Comparison of ENCODE assay signal across 27 mouse cellular contexts in the genomic region with DNA sequence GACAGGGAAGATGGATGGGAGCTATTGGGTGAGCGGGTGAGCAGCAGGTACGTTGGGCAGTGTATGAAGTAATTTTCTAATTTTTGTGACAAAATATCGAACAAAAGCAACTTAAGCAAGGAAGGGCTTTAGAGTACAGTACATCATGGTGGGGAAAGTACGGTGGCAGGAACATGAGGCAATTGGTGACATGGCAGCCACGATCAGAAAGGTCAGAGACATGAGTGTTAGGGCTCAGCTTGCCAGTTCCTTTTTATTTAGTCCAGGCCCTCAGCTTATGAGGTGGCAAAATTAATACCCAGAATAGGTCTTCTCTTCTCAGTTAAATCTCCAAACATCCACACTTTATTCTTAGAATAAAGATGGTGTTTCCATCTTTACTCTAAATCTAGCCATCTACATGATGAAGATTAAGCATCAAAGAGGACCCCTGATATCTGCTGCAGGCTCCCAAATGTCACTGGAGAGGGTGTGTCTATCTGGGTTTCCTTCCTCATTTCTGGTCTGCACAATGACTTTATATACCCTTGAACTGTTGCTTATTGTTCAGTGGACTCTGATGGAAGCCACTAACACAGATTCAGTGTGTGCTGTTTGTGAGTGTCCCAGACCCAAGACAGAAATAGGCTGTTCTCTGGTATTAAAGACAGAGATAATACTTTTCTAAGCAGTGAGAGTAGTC. TPM values are rescaled to one million over a fixed set of nuclear protein-coding genes. Genes with fewer than 3 reads are reported as not detected.
DNase-seq lines count a peak whose midpoint lies in the region; ATAC-seq and TF ChIP-seq lines count a peak whose summit lies in the region.
"Had no signal": no experiment of that assay in that cellular context is flagged by ENCODE, and none has a peak within 500 bp of the region (broad histone marks: within the 10 kb centered on the region; RNA-seq: fewer than 3 reads in every experiment).

No protein-coding gene starts in this region.

- H3K4me3 ChIP-seq in MEL (ENCODE audit: control insufficient read depth in 1 of 2, insufficient read depth in 1 of 2, low read depth in 2 of 2, low read length in 2 of 2) (no peak overlapping the region), macrophage (ENCODE audit: inconsistent target) (no peak overlapping the region)
- H3K4me3 ChIP-seq in bone marrow macrophage, adult 2 months (ENCODE audit: insufficient read depth, low read length): no peak overlapping the region
- H3K4me3 ChIP-seq in stomach, postnatal 0 days (ENCODE audit: low read depth, low read length): no peak overlapping the region
- H3K4me3 ChIP-seq: embryonic facial prominence, embryonic 12.5 days; erythroblast, embryonic 14.5 days; forebrain, embryonic 12.5 days; heart, embryonic 15.5 days; hindbrain, embryonic 15.5 days; intestine, embryonic 15.5 days; limb, embryonic 12.5 days; lung, embryonic 15.5 days; midbrain, embryonic 10.5 days; neural tube, embryonic 15.5 days had no signal

- WGBS in macrophage (ENCODE audit: missing documents): 56% methylated on average over 5 of the region's 5 CpGs
- WGBS in stomach, postnatal 0 days: 90% methylated on average over 5 of the region's 5 CpGs

- no peak for ATAC-seq in stomach, postnatal 0 days (ENCODE audit: low FRiP score, low TSS enrichment)
- ATAC-seq: intestine, embryonic 15.5 days; midbrain, embryonic 16.5 days had no signal

- peak; percentile 55 to 84 for TF ChIP-seq EP300 in MEL (IDR thresholded peaks at IDR 0.05; ENCODE audit: low read depth in 1 of 2, low read length in 2 of 2)
- no peak for TF ChIP-seq EP300 in stomach, postnatal 0 days (optimal IDR thresholded peaks at IDR 0.05)

- H3K9ac ChIP-seq in MEL (ENCODE audit: control insufficient read depth, low read depth, low read length, poor library complexity, severe bottlenecking): no peak overlapping the region
- no peak overlapping the region for H3K9ac ChIP-seq in stomach, postnatal 0 days (ENCODE audit: low read length)
- H3K9ac ChIP-seq: embryonic facial prominence, embryonic 12.5 days; forebrain, embryonic 12.5 days; heart, embryonic 15.5 days; hindbrain, embryonic 15.5 days; intestine, embryonic 15.5 days; limb, embryonic 12.5 days; liver, embryonic 14.5 days; lung, embryonic 15.5 days; neural tube, embryonic 15.5 days had no signal

- no peak for TF ChIP-seq CTCF in MEL (IDR thresholded peaks at IDR 0.05 in 2 of 3, conservative IDR thresholded peaks at IDR 0.05 in 1 of 3; ENCODE audit: control insufficient read depth in 1 of 3, insufficient read depth in 1 of 3, low read depth in 2 of 3, low read length in 3 of 3, poor library complexity in 1 of 3, severe bottlenecking in 1 of 3)
- no peak for TF ChIP-seq CTCF in bone marrow macrophage, adult 2 months (IDR thresholded peaks at IDR 0.05; ENCODE audit: low read depth, low read length)
- no peak for TF ChIP-seq CTCF in stomach, postnatal 0 days (IDR thresholded peaks at IDR 0.05; ENCODE audit: low read depth)

- no peak overlapping the region for H3K4me2 ChIP-seq in stomach, postnatal 0 days (replicated peaks; ENCODE audit: low read depth)
- H3K4me2 ChIP-seq: embryonic facial prominence, embryonic 12.5 days; forebrain, embryonic 12.5 days; heart, embryonic 15.5 days; hindbrain, embryonic 15.5 days; intestine, embryonic 15.5 days; limb, embryonic 12.5 days; lung, embryonic 15.5 days; neural tube, embryonic 15.5 days had no signal

- no peaks in the 10 kb centered on the region for H3K9me3 ChIP-seq in MEL (replicated peaks; ENCODE audit: insufficient read depth, low read length)
- H3K9me3 ChIP-seq in stomach, postnatal 0 days (ENCODE audit: control insufficient read depth, low read length): no peaks in the 10 kb centered on the region
- H3K9me3 ChIP-seq: embryonic facial prominence, embryonic 12.5 days; forebrain, embryonic 12.5 days; heart, embryonic 15.5 days; hindbrain, embryonic 15.5 days; intestine, embryonic 15.5 days; limb, embryonic 12.5 days; lung, embryonic 15.5 days; midbrain, embryonic 10.5 days; neural tube, embryonic 15.5 days had no signal

- H3K27ac ChIP-seq in MEL (ENCODE audit: control insufficient read depth, low read depth, low read length): 0 out of 2 replicates have a peak overlapping the region, but pooled peaks have one; percentile 13
- H3K27ac ChIP-seq in bone marrow macrophage, adult 2 months (ENCODE audit: insufficient read depth, low read depth, low read length): peak overlapping the region; percentile 54
- peak overlapping the region; percentile 100 for H3K27ac ChIP-seq in macrophage
- no peak overlapping the region for H3K27ac ChIP-seq in stomach, postnatal 0 days (replicated peaks)
- H3K27ac ChIP-seq: embryonic facial prominence, embryonic 12.5 days; forebrain, embryonic 12.5 days; heart, embryonic 15.5 days; hindbrain, embryonic 15.5 days; intestine, embryonic 15.5 days; limb, embryonic 12.5 days; liver, embryonic 14.5 days; lung, embryonic 15.5 days; midbrain, embryonic 10.5 days; neural tube, embryonic 15.5 days had no signal

- peaks cover 16 to 26% of the 10 kb centered on the region in 2 experiments for H3K4me1 ChIP-seq in MEL (ENCODE audit: control insufficient read depth in 1 of 2, insufficient read depth in 2 of 2, low read length in 2 of 2)
- H3K4me1 ChIP-seq in bone marrow macrophage, adult 2 months (ENCODE audit: control insufficient read depth, insufficient read depth, low read length): peaks cover 57% of the 10 kb centered on the region
- H3K4me1 ChIP-seq in stomach, postnatal 0 days (replicated peaks; ENCODE audit: control insufficient read depth, insufficient read depth): no peaks in the 10 kb centered on the region
- H3K4me1 ChIP-seq: embryonic facial prominence, embryonic 12.5 days; forebrain, embryonic 12.5 days; heart, embryonic 15.5 days; hindbrain, embryonic 15.5 days; intestine, embryonic 15.5 days; limb, embryonic 12.5 days; lung, embryonic 15.5 days; midbrain, embryonic 10.5 days; neural tube, embryonic 15.5 days had no signal

- DNase-seq in MEL (ENCODE audit: low read depth, low spot score): peak; percentile 75
- DNase-seq in stomach, postnatal 0 days (ENCODE audit: low spot score): peak; percentile 3
- no peak for DNase-seq in thymus, postnatal 10 days (ENCODE audit: low spot score in 2 of 2)
- DNase-seq in urinary bladder, postnatal 4 days (ENCODE audit: low spot score in 2 of 2): no peak
- DNase-seq in kidney, postnatal 36 days: no peak
- DNase-seq: adrenal gland, adult 2 months; cerebellum, postnatal 14 days; gastrocnemius, postnatal 25 days; heart, postnatal 36 days; kidney, adult 8-10 months; kidney, postnatal 25 days; lung, postnatal 36 days; thymus, postnatal 14 days had no signal

- TF ChIP-seq POLR2A in MEL (IDR thresholded peaks at IDR 0.05; ENCODE audit: control insufficient read depth in 1 of 2, insufficient read depth in 1 of 2, low read depth in 1 of 2, low read length in 2 of 2, poor library complexity in 1 of 2): no peak
- no peak for TF ChIP-seq POLR2A in bone marrow macrophage, adult 2 months (IDR thresholded peaks at IDR 0.05; ENCODE audit: borderline replicate concordance, low read depth, low read length)

- TF ChIP-seq RAD21 in MEL (IDR thresholded peaks at IDR 0.05; ENCODE audit: low read depth, low read length): no peak

- H3K36me3 ChIP-seq in MEL (ENCODE audit: control insufficient read depth in 1 of 2, insufficient read depth in 2 of 2, low read length in 2 of 2) (peaks cover 0 to 29% of the 10 kb centered on the region in 2 experiments; a peak in 2 of 4 replicates), macrophage (ENCODE audit: inconsistent target) (no peaks in the 10 kb centered on the region)
- H3K36me3 ChIP-seq in stomach, postnatal 0 days (ENCODE audit: control insufficient read depth, insufficient read depth, low read length): no peaks in the 10 kb centered on the region
- H3K36me3 ChIP-seq: embryonic facial prominence, embryonic 12.5 days; forebrain, embryonic 12.5 days; heart, embryonic 15.5 days; hindbrain, embryonic 15.5 days; intestine, embryonic 15.5 days; limb, embryonic 12.5 days; lung, embryonic 15.5 days; midbrain, embryonic 10.5 days; neural tube, embryonic 15.5 days had no signal

- no peaks in the 10 kb centered on the region for H3K79me2 ChIP-seq in MEL (ENCODE audit: control insufficient read depth, insufficient read depth, low read length, poor library complexity)
- H3K79me2 ChIP-seq in macrophage (ENCODE audit: inconsistent target): no peaks in the 10 kb centered on the region

- H3K27me3 ChIP-seq in MEL (ENCODE audit: control insufficient read depth in 1 of 2, insufficient read depth in 2 of 2, low read length in 2 of 2): no peaks in the 10 kb centered on the region
- no peaks in the 10 kb centered on the region for H3K27me3 ChIP-seq in stomach, postnatal 0 days (ENCODE audit: control insufficient read depth, insufficient read depth, low read length)
- H3K27me3 ChIP-seq: embryonic facial prominence, embryonic 12.5 days; forebrain, embryonic 12.5 days; heart, embryonic 15.5 days; hindbrain, embryonic 15.5 days; intestine, embryonic 15.5 days; limb, embryonic 12.5 days; lung, embryonic 15.5 days; neural tube, embryonic 15.5 days had no signal

TF ChIP-seq in MEL, 35 proteins besides CTCF, POLR2A, EP300 and RAD21 (continues in another document):
- no peak for TF ChIP-seq UBTF (IDR thresholded peaks at IDR 0.05; ENCODE audit: borderline replicate concordance, insufficient read depth, low read depth, low read length)
- peak; percentile 58 for TF ChIP-seq RCOR1 (IDR thresholded peaks at IDR 0.05; ENCODE audit: low read depth, low read length)
- TF ChIP-seq KAT2A (conservative IDR thresholded peaks at IDR 0.05; ENCODE audit: low read depth, low read length): no peak
- peak; percentile 88 for TF ChIP-seq GATA1 (IDR thresholded peaks at IDR 0.05; ENCODE audit: low read depth, low read length)
- no peak for TF ChIP-seq USF2 (IDR thresholded peaks at IDR 0.05; ENCODE audit: borderline replicate concordance in 1 of 2, insufficient read depth in 1 of 2, low read depth in 1 of 2, low read length in 2 of 2)
- TF ChIP-seq SIN3A (IDR thresholded peaks at IDR 0.05; ENCODE audit: low read length): peak; percentile 55; the same call in 1 of the 2 replicates
- TF ChIP-seq ZNF384 (IDR thresholded peaks at IDR 0.05; ENCODE audit: low read depth, low read length): no peak
- TF ChIP-seq HCFC1 (IDR thresholded peaks at IDR 0.05; ENCODE audit: low read depth, low read length): peak; percentile 32; the same call in 1 of the 2 replicates

RNA-seq across cellular contexts. Expression of a gene that starts 46.8 kb away (rescaled TPM):
- total RNA-seq in MEL (2012; rRNA removed): 2.7 TPM in 2 replicates
- polyA plus RNA-seq in MEL (2012; ENCODE audit: insufficient read depth in 1 of 2, insufficient read length in 2 of 2, low read depth in 1 of 2, low replicate concordance in 2 of 2, missing spikeins in 1 of 2) (1 to 10 TPM in 1 of 2 experiments, not detected in 1; 2.9 TPM), macrophage (2018) (161 to 284 TPM (median 167 TPM) in 3 replicates)
- polyA plus RNA-seq in bone marrow macrophage, adult 2 months (2012; ENCODE audit: insufficient read depth, insufficient read length, missing spikeins): 200 and 216 TPM in 2 replicates
- total RNA-seq in macrophage (2018; cell fraction: chromatin; rRNA removed): 100 to 1,000 TPM in 20 of 26 experiments, 10 to 100 TPM in 6; 43.4 to 244 (median 138) TPM
- 100 to 1,000 TPM; 176 to 352 (median 243) TPM for total RNA-seq in macrophage (2018; cell fraction: cytosol; rRNA removed)
- 100 to 1,000 TPM; 107 to 327 (median 236) TPM for total RNA-seq in macrophage (2018; cell fraction: nucleus; rRNA removed)
- polyA plus RNA-seq in stomach, postnatal 0 days (2015; fragmentation: Nextera tagmentation; extraction: Ambion mirVana): 62.4 and 67.3 TPM in 2 replicates

Comparison
In these comparisons a context has a peak if more than half of its experiments do, and no peak if none do; other contexts are left out.
1. DNase-seq: peak in MEL (single experiment) and stomach, postnatal 0 days (single experiment); none in thymus, postnatal 10 days (0 of 2), urinary bladder, postnatal 4 days (0 of 2) and kidney, postnatal 36 days (0 of 2).
2. RNA of a gene that starts 46.8 kb away (polyA plus RNA-seq): 200 to 216 TPM in bone marrow macrophage, adult 2 months, 161 to 284 TPM in macrophage and 62.4 to 67.3 TPM in stomach, postnatal 0 days; 2.9 TPM in MEL; every median in the first group is over 10 times any median in the second.